Mouse (Mus musculus) liver, embryonic 15.5 days (tissue): ENCODE measurements at regions not wholly inside any gene's neighbourhood (a gene's known extent, or its start where the extent isn't known, plus 50 kb on each side); places are given as distances from the start of the nearest gene placed in this dataset.

Experiments used
- ATAC-seq: fragments of 200-750 bp; cut with Nextera tagmentation; 2 replicates; pipeline ENCODE4 v1.8.0; 2017; ENCODE audit warnings: moderate number of reproducible peaks, mild to moderate bottlenecking, moderate library complexity; ENCODE audit not compliant: insufficient read depth
- H3K27ac ChIP-seq: fragments of 300-500 bp; sonication (generic); replicated peaks from 2 replicates; pipeline ENCODE4 v1.5.1; 2015; ENCODE audit warnings: mild to moderate bottlenecking, inconsistent platforms
- H3K27me3 ChIP-seq: fragments of 300-500 bp; sonication (generic); 2 replicates; pipeline ENCODE4 v1.6.1; 2015; ENCODE audit warnings: mild to moderate bottlenecking, inconsistent platforms
- H3K36me3 ChIP-seq: fragments of 300-500 bp; sonication (generic); replicated peaks from 2 replicates; pipeline ENCODE4 v1.6.1; 2015; ENCODE audit warnings: moderate library complexity, mild to moderate bottlenecking, inconsistent platforms
- H3K4me1 ChIP-seq: fragments of 300-500 bp; sonication (generic); replicated peaks from 2 replicates; pipeline ENCODE4 v1.6.1; 2015; ENCODE audit warnings: inconsistent platforms
- H3K4me2 ChIP-seq: fragments of 300-500 bp; sonication (generic); 2 replicates; pipeline ENCODE4 v1.6.1; 2015; ENCODE audit warnings: moderate library complexity, mild to moderate bottlenecking, inconsistent platforms
- H3K4me3 ChIP-seq: fragments of 300-500 bp; sonication (generic); replicated peaks from 2 replicates; pipeline ENCODE4 v1.5.1; 2015; ENCODE audit warnings: mild to moderate bottlenecking, inconsistent platforms
- H3K9ac ChIP-seq: fragments of 300-500 bp; sonication (generic); 2 replicates; pipeline ENCODE4 v1.6.1; 2015; ENCODE audit warnings: moderate library complexity, mild to moderate bottlenecking, inconsistent platforms
- H3K9me3 ChIP-seq: fragments of 300-500 bp; sonication (generic); replicated peaks from 2 replicates; pipeline ENCODE4 v1.6.1; 2016; ENCODE audit warnings: inconsistent platforms
- WGBS: fragments of 180-500 bp; shearing (Covaris S2); methylation state at CpG from one replicate; pipeline ENCODE4 v1.1.7; 2015; ENCODE audit warnings: mixed read lengths; ENCODE audit not compliant: insufficient replicate concordance; 5-methylcytosine and 5-hydroxymethylcytosine counted together

GRCm38 (mm10) chrX:77443852-77444492, 66.8 kb upstream of the Tbl1x start:
- Histone ChIP-seq H3K27me3 (no peaks in the 10 kb centered on the region), H3K4me2 (no peak overlapping the region), H3K27ac (no peak overlapping the region), H3K9me3 (no peaks in the 10 kb centered on the region), H3K4me3 (no peak overlapping the region), H3K4me1 (no peaks in the 10 kb centered on the region), H3K36me3 (no peaks in the 10 kb centered on the region), H3K9ac (no peak overlapping the region)
- no peak for ATAC-seq
- 44% methylated on average over 3 of the region's 3 CpGs for WGBS

GRCm38 (mm10) chrX:77446755-77447154, 64.1 kb upstream of the Tbl1x start:
- Histone ChIP-seq H3K27me3 (no peaks in the 10 kb centered on the region), H3K4me1 (no peaks in the 10 kb centered on the region), H3K36me3 (no peaks in the 10 kb centered on the region), H3K4me3 (no peak overlapping the region), H3K27ac (no peak overlapping the region), H3K4me2 (no peak overlapping the region), H3K9ac (no peak overlapping the region), H3K9me3 (no peaks in the 10 kb centered on the region)
- no peak for ATAC-seq
- WGBS: 46% methylated on average over 3 of the region's 3 CpGs

GRCm38 (mm10) chrX:77451977-77452675, 58.7 kb upstream of the Tbl1x start:
- no peak overlapping the region for H3K9ac ChIP-seq
- H3K27ac ChIP-seq: no peak overlapping the region
- 73% methylated on average over 1 of the region's 1 CpGs for WGBS
- ATAC-seq: no peak
- H3K27me3 ChIP-seq: no peaks in the 10 kb centered on the region
- H3K9me3 ChIP-seq: no peaks in the 10 kb centered on the region
- no peaks in the 10 kb centered on the region for H3K36me3 ChIP-seq
- H3K4me2 ChIP-seq: no peak overlapping the region
- no peaks in the 10 kb centered on the region for H3K4me1 ChIP-seq
- no peak overlapping the region for H3K4me3 ChIP-seq
